Mouse (Mus musculus): ENCODE results near the gene Chst2.
A peak's percentile ranks its signal among the peaks of the same experiment; 100 is the strongest.

The Chst2 gene

GRCm38 (mm10) chr9:95353829-95354391 lies 52.6 kb downstream of the Chst2 start:
- peak in 1 of 2 experiments; percentile 2 for DNase-seq

DNA sequence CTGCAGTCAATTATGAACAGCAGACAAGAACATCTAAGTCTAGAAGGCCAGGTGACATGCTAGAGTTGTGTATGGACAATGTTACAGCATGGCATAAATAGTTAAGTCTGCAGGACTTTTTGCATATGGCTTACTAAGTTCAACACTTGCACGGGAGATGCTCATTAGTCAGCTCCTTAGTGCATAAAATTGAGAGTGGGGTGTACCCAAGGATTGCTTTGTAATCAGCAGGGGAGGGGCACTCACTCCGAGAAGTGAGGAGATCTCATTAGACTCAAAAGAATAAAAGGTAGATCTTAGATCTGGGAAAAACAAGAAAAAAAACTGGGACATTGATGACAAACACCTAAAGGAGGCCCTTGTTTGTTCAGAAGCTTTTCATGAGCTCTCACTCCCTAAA lies 54.6 kb downstream of the Chst2 start:
- no peak for DNase-seq

DNA sequence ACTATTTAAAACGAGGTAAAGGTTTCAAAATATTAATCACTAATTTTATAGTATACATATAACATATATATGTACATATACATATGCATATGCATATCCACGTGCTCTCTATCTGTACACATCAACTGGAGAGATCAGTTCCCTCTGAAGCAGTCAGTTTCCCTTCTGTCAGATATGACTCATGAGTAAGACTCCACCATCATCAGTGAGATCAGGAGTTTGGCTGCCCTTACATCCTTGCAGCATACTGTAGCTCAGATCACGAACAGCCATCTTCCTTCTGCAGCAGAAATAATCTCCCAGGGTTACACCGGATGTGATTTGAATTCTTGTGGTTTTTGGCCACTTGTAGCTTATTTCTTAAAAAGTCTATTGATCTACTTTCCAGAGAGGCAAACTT lies 56.0 kb downstream of the Chst2 start:
- DNase-seq: no peak
